Mouse (Mus musculus) lung, adult 18-20 months (tissue): Measurements from ENCODE around the gene Dnajc13.

Experiments used
- DNase-seq, 2 experiments: peaks; one replicate each; pipeline ENCODE4 v3.0.0; 2022; ENCODE audit warnings: mixed read lengths in 2 of 2

Gene Dnajc13

GRCm38 (mm10) chr9:104262823-104263352 lies at the start of gene Dnajc13:
Gene Dnajc13 (minus strand): TSS chr9:104262930.
- peak; percentile 99 for DNase-seq

GRCm38 (mm10) chr9:104306734-104307133 lies 44.0 kb upstream of the Dnajc13 start:
- DNase-seq, result peak; percentile 39 to 49

GRCm38 (mm10) chr9:104305333-104306111 lies 42.8 kb upstream of the Dnajc13 start:
- no peak for DNase-seq

- no peak for DNase-seq
These were observed 42.1 kb upstream of the Dnajc13 start for GRCm38 (mm10) chr9:104304800-104305199.

- DNase-seq, result no peak
These were observed 41.6 kb upstream of the Dnajc13 start for GRCm38 (mm10) chr9:104304376-104304775.

GRCm38 (mm10) chr9:104300569-104300968 lies 37.8 kb upstream of the Dnajc13 start:
- DNase-seq, result no peak

GRCm38 (mm10) chr9:104297041-104297440 lies 34.3 kb upstream of the Dnajc13 start:
- DNase-seq, result no peak

- DNase-seq, result no peak
These were observed 22.2 kb upstream of the Dnajc13 start for GRCm38 (mm10) chr9:104284934-104285333.

- no peak for DNase-seq
These were observed 19.8 kb upstream of the Dnajc13 start for GRCm38 (mm10) chr9:104282536-104282935.

- DNase-seq, result no peak
These were observed 19.0 kb upstream of the Dnajc13 start for GRCm38 (mm10) chr9:104281737-104282136.

GRCm38 (mm10) chr9:104280725-104281495 lies 18.2 kb upstream of the Dnajc13 start:
- no peak for DNase-seq

- no peak for DNase-seq
These were observed 14.9 kb upstream of the Dnajc13 start for GRCm38 (mm10) chr9:104277528-104278162.

GRCm38 (mm10) chr9:104275084-104275785 lies 12.5 kb upstream of the Dnajc13 start:
- no peak for DNase-seq

- DNase-seq, result no peak
These were observed 9.3 kb upstream of the Dnajc13 start for GRCm38 (mm10) chr9:104272057-104272456.

- DNase-seq, result no peak
These were observed 8.9 kb upstream of the Dnajc13 start for GRCm38 (mm10) chr9:104271642-104272041.

GRCm38 (mm10) chr9:104269944-104270343 lies 7.2 kb upstream of the Dnajc13 start:
- DNase-seq, result no peak

GRCm38 (mm10) chr9:104269349-104269871 lies 6.7 kb upstream of the Dnajc13 start:
- no peak for DNase-seq

GRCm38 (mm10) chr9:104264567-104264966 lies 1.8 kb upstream of the Dnajc13 start:
- no peak for DNase-seq

- DNase-seq, result peak; percentile 41 to 48
These were observed 541 bp downstream of the Dnajc13 start for GRCm38 (mm10) chr9:104262016-104262762.

GRCm38 (mm10) chr9:104260306-104260705 lies 2.4 kb downstream of the Dnajc13 start:
- no peak for DNase-seq

GRCm38 (mm10) chr9:104256085-104256484 lies 6.6 kb downstream of the Dnajc13 start:
- no peak for DNase-seq
